Mouse (Mus musculus): Measurements from ENCODE around the gene Fam163a. TPM values are rescaled to one million over a fixed set of nuclear protein-coding genes. Genes with fewer than 3 reads are reported as not detected.

The Fam163a gene
- polyA plus RNA-seq, 1 experiment from 2014 or later: 1.8 TPM

- H3K9me3 ChIP-seq (replicated peaks): no peaks in the 10 kb centered on the region
- no peak overlapping the region for H3K27ac ChIP-seq
- H3K4me1 ChIP-seq (replicated peaks): peaks cover 9% of the 10 kb centered on the region; the same call in 1 of the 2 replicates
- no peak overlapping the region for H3K9ac ChIP-seq
- no peak overlapping the region for H3K4me2 ChIP-seq
- WGBS: 60% methylated on average over 3 of the region's 3 CpGs
- no peaks in the 10 kb centered on the region for H3K27me3 ChIP-seq
- ATAC-seq (replicated peaks; ENCODE audit: insufficient number of reproducible peaks, insufficient read depth, low FRiP score, low read depth): no peak
- no peak overlapping the region for H3K4me3 ChIP-seq
- H3K36me3 ChIP-seq: no peaks in the 10 kb centered on the region
These were observed 127.2 kb downstream of the Fam163a start for GRCm38 (mm10) chr1:156077655-156078054.

- no peak overlapping the region for H3K4me3 ChIP-seq
- no peak overlapping the region for H3K27ac ChIP-seq
- 62% methylated on average over 4 of the region's 4 CpGs for WGBS
- H3K27me3 ChIP-seq: no peaks in the 10 kb centered on the region
- H3K36me3 ChIP-seq: no peaks in the 10 kb centered on the region
- H3K9me3 ChIP-seq (replicated peaks): no peaks in the 10 kb centered on the region
- no peak overlapping the region for H3K4me2 ChIP-seq
- no peak for ATAC-seq (replicated peaks; ENCODE audit: insufficient number of reproducible peaks, insufficient read depth, low FRiP score, low read depth)
- no peak overlapping the region for H3K9ac ChIP-seq
- H3K4me1 ChIP-seq (replicated peaks): peaks cover 5% of the 10 kb centered on the region; the same call in 1 of the 2 replicates
These were observed 128.4 kb downstream of the Fam163a start for GRCm38 (mm10) chr1:156076474-156076873.

GRCm38 (mm10) chr1:156074575-156074974 is 130.3 kb downstream of the Fam163a start:
- Histone ChIP-seq H3K4me1 (replicated peaks) (peaks cover 7% of the 10 kb centered on the region), H3K36me3 (no peaks in the 10 kb centered on the region), H3K9me3 (replicated peaks) (no peaks in the 10 kb centered on the region), H3K4me2 (no peak overlapping the region), H3K4me3 (no peak overlapping the region), H3K9ac (no peak overlapping the region), H3K27ac (no peak overlapping the region), H3K27me3 (no peaks in the 10 kb centered on the region)
- no peak for ATAC-seq (replicated peaks; ENCODE audit: insufficient number of reproducible peaks, insufficient read depth, low FRiP score, low read depth)
- WGBS: 38% methylated on average over 8 of the region's 8 CpGs

GRCm38 (mm10) chr1:156073169-156073821 is 131.5 kb downstream of the Fam163a start:
- Histone ChIP-seq H3K27me3 (no peaks in the 10 kb centered on the region), H3K9me3 (replicated peaks) (no peaks in the 10 kb centered on the region), H3K4me1 (replicated peaks) (peaks cover 7% of the 10 kb centered on the region), H3K9ac (no peak overlapping the region), H3K27ac (no peak overlapping the region), H3K4me3 (no peak overlapping the region), H3K4me2 (no peak overlapping the region), H3K36me3 (no peaks in the 10 kb centered on the region)
- 62% methylated on average over 15 of the region's 15 CpGs for WGBS
- ATAC-seq (replicated peaks; ENCODE audit: insufficient number of reproducible peaks, insufficient read depth, low FRiP score, low read depth): no peak

DNA sequence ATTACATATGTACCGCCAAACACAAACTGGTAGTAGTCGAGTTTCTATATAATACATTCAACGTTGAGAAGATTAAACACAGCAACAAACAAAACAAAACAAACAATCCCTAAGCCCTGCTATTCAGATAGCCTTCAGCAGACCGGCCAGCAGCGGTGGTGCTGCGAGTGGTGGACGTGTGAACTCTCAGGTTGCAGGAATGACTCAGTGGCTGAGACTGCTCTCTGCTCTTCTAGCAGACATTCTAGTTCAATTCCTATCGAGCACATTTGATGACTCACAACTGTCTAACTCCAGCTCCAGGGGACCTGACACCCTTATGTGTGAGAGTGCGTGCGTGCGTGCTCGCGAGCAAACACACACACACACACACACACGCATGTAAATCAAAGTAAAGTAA is 134.7 kb downstream of the Fam163a start:
- H3K27ac ChIP-seq: 0 out of 2 replicates have a peak overlapping the region, but pooled peaks have one; percentile 28

DNA sequence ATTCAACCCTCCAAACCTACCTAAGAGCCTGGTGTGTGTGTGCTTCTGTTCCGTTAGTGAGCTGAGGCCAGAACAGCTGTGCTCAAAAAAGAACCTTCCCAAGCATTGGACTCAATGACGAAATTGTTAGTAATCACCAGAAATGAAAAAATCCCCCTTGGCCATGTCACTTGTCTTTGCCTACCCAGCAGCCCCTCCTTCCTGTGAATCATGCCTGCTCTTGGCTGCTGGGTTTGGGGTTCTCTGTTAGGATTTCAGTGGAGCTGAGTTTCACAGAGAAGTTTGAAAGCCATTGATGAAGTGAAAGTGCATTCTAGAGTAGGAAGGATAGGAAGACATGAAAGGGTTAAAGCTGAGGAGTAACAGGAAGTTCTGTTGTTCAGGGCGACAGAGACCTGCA is 138.7 kb downstream of the Fam163a start:
- Histone ChIP-seq H3K4me3 (no peak overlapping the region), H3K9me3 (replicated peaks) (no peaks in the 10 kb centered on the region), H3K9ac (no peak overlapping the region), H3K27me3 (no peaks in the 10 kb centered on the region), H3K4me1 (replicated peaks) (peaks cover 5% of the 10 kb centered on the region; the same call in 1 of the 2 replicates), H3K36me3 (peaks cover 45% of the 10 kb centered on the region), H3K27ac (peak overlapping the region; percentile 6; the same call in 1 of the 2 replicates), H3K4me2 (no peak overlapping the region)
- no peak for ATAC-seq (replicated peaks; ENCODE audit: insufficient number of reproducible peaks, insufficient read depth, low FRiP score, low read depth)
- 55% methylated on average over 3 of the region's 3 CpGs for WGBS

More for the DNA sequence above, 134.7 kb downstream of the Fam163a start:
- Histone ChIP-seq H3K9ac (no peak overlapping the region), H3K4me1 (replicated peaks) (peaks cover 11% of the 10 kb centered on the region), H3K4me2 (no peak overlapping the region), H3K36me3 (peaks cover 12% of the 10 kb centered on the region), H3K4me3 (no peak overlapping the region), H3K27me3 (no peaks in the 10 kb centered on the region), H3K9me3 (replicated peaks) (no peaks in the 10 kb centered on the region)
- 0 out of 2 replicates have a peak, but pooled peaks have one; percentile 30 for ATAC-seq (replicated peaks; ENCODE audit: insufficient number of reproducible peaks, insufficient read depth, low FRiP score, low read depth)
- 44% methylated on average over 14 of the region's 14 CpGs for WGBS

DNA sequence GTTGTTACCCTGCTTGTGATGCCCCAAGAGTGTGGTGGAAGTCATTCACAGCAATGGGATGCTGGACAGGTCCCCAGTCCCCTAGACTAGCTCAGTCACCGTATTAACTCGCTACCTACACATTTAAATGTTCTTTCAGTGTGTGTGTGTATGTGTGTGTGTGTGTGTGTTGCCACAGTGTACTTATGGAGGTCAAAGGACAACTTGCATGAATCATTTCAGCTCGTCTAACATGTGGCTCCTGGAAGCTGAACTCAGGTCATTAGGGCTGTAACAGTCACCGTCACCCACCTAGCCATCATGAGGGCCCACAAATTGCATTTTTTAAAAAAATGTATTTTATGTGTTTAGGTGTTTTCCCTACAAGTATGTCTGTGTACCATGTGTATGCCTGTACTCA is 142.6 kb downstream of the Fam163a start:
- no peaks in the 10 kb centered on the region for H3K9me3 ChIP-seq (replicated peaks)
- H3K4me3 ChIP-seq: no peak overlapping the region
- H3K4me2 ChIP-seq: no peak overlapping the region
- H3K36me3 ChIP-seq: peaks cover 56% of the 10 kb centered on the region
- no peak overlapping the region for H3K27ac ChIP-seq
- H3K4me1 ChIP-seq (replicated peaks): 0 out of 2 replicates have a peak, but pooled peaks cover 3% of the 10 kb centered on the region
- no peak for ATAC-seq (replicated peaks; ENCODE audit: insufficient number of reproducible peaks, insufficient read depth, low FRiP score, low read depth)
- no peak overlapping the region for H3K9ac ChIP-seq
- 93% methylated on average over 4 of the region's 4 CpGs for WGBS
- H3K27me3 ChIP-seq: no peaks in the 10 kb centered on the region

DNA sequence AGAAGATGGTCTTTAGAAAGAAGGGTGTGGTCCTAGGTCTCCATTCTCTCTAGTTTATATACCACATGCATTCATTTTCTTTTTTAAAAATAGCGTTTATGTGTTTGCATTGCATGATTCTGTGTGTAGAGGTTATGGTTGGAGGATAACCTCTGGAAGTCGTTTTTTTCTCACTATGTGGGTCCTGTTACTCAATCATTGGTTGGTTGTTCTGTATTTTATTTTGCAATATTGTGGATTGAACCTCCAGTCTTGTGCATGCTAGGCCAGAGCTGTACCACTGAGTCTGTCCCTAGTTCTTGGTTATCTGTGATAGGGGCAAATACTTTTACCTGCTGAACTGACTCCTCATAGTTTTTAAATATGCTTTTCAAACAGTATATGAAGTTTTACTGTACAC is 146.6 kb downstream of the Fam163a start:
- Histone ChIP-seq H3K4me1 (replicated peaks) (peaks cover 12% of the 10 kb centered on the region), H3K9ac (no peak overlapping the region), H3K9me3 (replicated peaks) (no peaks in the 10 kb centered on the region), H3K36me3 (peaks cover 32% of the 10 kb centered on the region), H3K4me2 (no peak overlapping the region), H3K27me3 (no peaks in the 10 kb centered on the region), H3K27ac (no peak overlapping the region), H3K4me3 (no peak overlapping the region)
- 82% methylated on average over 2 of the region's 2 CpGs for WGBS
- no peak for ATAC-seq (replicated peaks; ENCODE audit: insufficient number of reproducible peaks, insufficient read depth, low FRiP score, low read depth)

DNA sequence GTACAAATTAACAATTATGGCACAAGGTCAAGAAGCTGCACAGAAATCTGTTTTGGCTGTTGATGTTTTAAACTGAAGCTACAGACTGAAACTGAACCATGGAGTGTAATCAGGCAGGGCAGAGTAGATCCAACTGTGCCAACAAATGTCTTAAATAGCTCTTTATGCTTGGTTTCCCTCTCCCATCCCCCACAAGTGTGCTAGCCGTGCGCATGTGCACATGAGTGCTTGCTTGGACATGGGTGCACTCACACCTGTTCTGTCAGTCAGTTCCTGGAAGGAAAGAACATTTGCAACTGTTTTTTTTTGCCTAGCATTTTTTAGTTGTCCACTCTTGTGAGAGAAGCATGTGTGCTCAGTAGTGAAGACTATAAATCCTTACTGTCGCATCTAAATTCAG is 158.1 kb downstream of the Fam163a start:
- Histone ChIP-seq H3K4me1 (replicated peaks) (peaks cover 27% of the 10 kb centered on the region), H3K4me2 (no peak overlapping the region), H3K9me3 (replicated peaks) (no peaks in the 10 kb centered on the region), H3K4me3 (no peak overlapping the region), H3K27me3 (no peaks in the 10 kb centered on the region), H3K27ac (no peak overlapping the region), H3K9ac (no peak overlapping the region), H3K36me3 (peaks cover 18% of the 10 kb centered on the region)
- ATAC-seq (replicated peaks; ENCODE audit: insufficient number of reproducible peaks, insufficient read depth, low FRiP score, low read depth): no peak
- WGBS: 81% methylated on average over 3 of the region's 3 CpGs

DNA sequence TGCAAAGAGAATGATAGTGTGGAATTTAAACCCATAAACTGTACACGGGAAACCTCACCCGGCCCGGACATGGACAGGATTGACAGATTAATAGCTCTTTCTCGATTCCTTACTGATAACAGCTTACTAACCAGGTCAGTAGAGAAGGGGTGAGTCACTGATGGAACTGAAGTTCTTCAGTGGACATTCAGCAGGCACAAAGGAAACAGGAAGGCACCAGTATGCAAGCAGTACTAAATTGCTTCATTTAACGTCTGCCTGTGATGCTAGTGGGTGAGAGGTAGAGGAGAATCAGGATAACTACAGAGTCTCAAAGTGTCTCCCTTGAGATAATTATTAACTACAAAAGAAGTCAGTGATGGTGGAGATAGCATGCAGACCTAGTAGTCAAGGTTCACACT is 160.6 kb downstream of the Fam163a start:
- Histone ChIP-seq H3K9me3 (replicated peaks) (no peaks in the 10 kb centered on the region), H3K4me1 (replicated peaks) (peaks cover 35% of the 10 kb centered on the region), H3K27ac (no peak overlapping the region), H3K4me3 (no peak overlapping the region), H3K36me3 (peaks cover 11% of the 10 kb centered on the region; the same call in 1 of the 2 replicates), H3K4me2 (no peak overlapping the region), H3K27me3 (no peaks in the 10 kb centered on the region), H3K9ac (no peak overlapping the region)
- ATAC-seq (replicated peaks; ENCODE audit: insufficient number of reproducible peaks, insufficient read depth, low FRiP score, low read depth): no peak
- 64% methylated on average over 5 of the region's 5 CpGs for WGBS

DNA sequence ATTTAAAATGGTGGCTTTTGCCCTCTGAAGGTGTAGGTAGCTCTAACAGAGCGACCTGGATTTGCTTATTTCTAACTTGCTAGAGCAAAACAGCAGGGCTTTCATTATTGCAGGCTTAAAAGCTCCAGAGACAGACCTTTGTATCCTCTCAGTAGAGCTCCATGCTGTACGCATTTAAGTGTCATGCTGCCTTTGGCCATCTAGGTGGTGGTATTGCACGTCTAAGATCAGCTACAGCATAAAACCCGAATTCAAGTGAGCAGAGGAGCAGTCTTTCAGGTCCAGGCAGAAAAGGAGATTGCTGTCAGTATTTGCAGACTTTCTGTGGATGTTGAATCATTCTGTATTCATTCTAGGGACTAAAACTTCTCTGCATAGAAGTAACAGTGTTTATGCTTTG is 161.8 kb downstream of the Fam163a start:
- Histone ChIP-seq H3K4me2 (no peak overlapping the region), H3K36me3 (peaks cover 11% of the 10 kb centered on the region; the same call in 1 of the 2 replicates), H3K9me3 (replicated peaks) (no peaks in the 10 kb centered on the region), H3K4me3 (no peak overlapping the region), H3K4me1 (replicated peaks) (peaks cover 35% of the 10 kb centered on the region), H3K27me3 (no peaks in the 10 kb centered on the region), H3K27ac (no peak overlapping the region), H3K9ac (0 out of 2 replicates have a peak overlapping the region, but pooled peaks have one; percentile 16)
- ATAC-seq (replicated peaks; ENCODE audit: insufficient number of reproducible peaks, insufficient read depth, low FRiP score, low read depth): no peak
- 19% methylated on average over 4 of the region's 4 CpGs for WGBS

DNA sequence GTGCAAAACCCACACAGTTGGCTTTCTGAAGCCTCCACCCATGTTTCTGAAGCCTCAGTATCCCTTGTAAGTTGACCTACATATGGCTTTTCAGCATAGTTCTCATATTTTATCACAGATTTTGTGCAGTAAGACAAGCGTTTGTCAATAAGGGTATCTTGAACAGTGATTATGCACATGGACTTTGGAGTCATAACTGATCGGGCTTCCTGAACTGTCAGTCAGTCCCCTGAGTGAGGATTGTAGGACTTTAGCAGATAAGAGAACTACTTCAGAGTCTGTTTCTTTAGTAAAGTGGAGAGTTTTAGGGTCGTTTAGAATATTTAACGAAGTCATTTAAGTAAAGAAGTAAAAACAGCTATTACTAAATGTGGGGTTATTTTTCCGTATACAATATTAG is 162.3 kb downstream of the Fam163a start:
- Histone ChIP-seq H3K4me1 (replicated peaks) (peaks cover 35% of the 10 kb centered on the region), H3K36me3 (peaks cover 11% of the 10 kb centered on the region; the same call in 1 of the 2 replicates), H3K4me2 (peak overlapping the region; percentile 68), H3K4me3 (peak overlapping the region; percentile 68), H3K27me3 (no peaks in the 10 kb centered on the region), H3K9me3 (replicated peaks) (no peaks in the 10 kb centered on the region), H3K27ac (no peak overlapping the region), H3K9ac (peak overlapping the region; percentile 20)
- 73% methylated on average over 5 of the region's 5 CpGs for WGBS
- ATAC-seq (replicated peaks; ENCODE audit: insufficient number of reproducible peaks, insufficient read depth, low FRiP score, low read depth): no peak
